Mouse (Mus musculus): ENCODE data around the gene Ncapd3.

GRCm38 (mm10) chr9:27098557-27098956 is 68.6 kb downstream of the Ncapd3 start:
- no peak for TF ChIP-seq TAL1 (conservative IDR thresholded peaks at IDR 0.05; ENCODE audit: low read depth, low read length)
- TF ChIP-seq CTCF (IDR thresholded peaks at IDR 0.05; ENCODE audit: low read depth, low read length), result no peak

All from G1E (cell line).